Mouse (Mus musculus) embryonic fibroblast, embryonic 13.5 days (primary cell): ENCODE results near the gene Orm1. TPM values are rescaled to one million over a fixed set of nuclear protein-coding genes. Genes with fewer than 3 reads are reported as not detected.

Experiments used
- H3K27ac ChIP-seq: 2 replicates; pipeline ENCODE4 v1.5.1; 2012; ENCODE audit warnings: low read length, control low read depth, inconsistent platforms; ENCODE audit not compliant: insufficient read depth
- H3K4me1 ChIP-seq: 2 replicates; pipeline ENCODE4 v1.6.1; 2011; ENCODE audit warnings: low read length; ENCODE audit not compliant: control insufficient read depth, insufficient read depth
- H3K4me3 ChIP-seq: 2 replicates; pipeline ENCODE4 v1.5.1; 2011; ENCODE audit warnings: mild to moderate bottlenecking, control low read depth, low read length; ENCODE audit not compliant: insufficient read depth
- CTCF ChIP-seq: IDR thresholded peaks from 2 replicates; pipeline ENCODE4 v1.5.1; 2011; ENCODE audit warnings: mild to moderate bottlenecking, control low read depth, low read length, moderate library complexity, borderline replicate concordance; ENCODE audit not compliant: insufficient read depth
- POLR2A ChIP-seq: IDR thresholded peaks from 2 replicates; pipeline ENCODE4 v1.6.1; 2011; ENCODE audit warnings: low read depth, mild to moderate bottlenecking, control low read depth, low read length, moderate library complexity
- polyA plus RNA-seq: library from polyadenylated mRNA; stranded (reverse); fragments of >200 nt; gene quantifications from 2 replicates; pipeline ENCODE4 v1.2.4, GENCODE M21; 2011; ENCODE audit warnings: low read depth; ENCODE audit not compliant: missing spikeins, insufficient read length

Gene Orm1
- polyA plus RNA-seq, 1 experiment: not detected

- H3K4me1 ChIP-seq: no peaks in the 10 kb centered on the region
- no peak overlapping the region for H3K4me3 ChIP-seq
- no peak overlapping the region for H3K27ac ChIP-seq
- TF ChIP-seq CTCF (no peak), POLR2A (no peak)
Observed at GRCm38 (mm10) chr4:63382676-63383369, 38.5 kb downstream of the Orm1 start.

GRCm38 (mm10) chr4:63383474-63383873, 39.1 kb downstream of the Orm1 start:
- Histone ChIP-seq H3K27ac (no peak overlapping the region), H3K4me3 (no peak overlapping the region), H3K4me1 (no peaks in the 10 kb centered on the region)
- TF ChIP-seq CTCF: no peak
- no peak for TF ChIP-seq POLR2A

GRCm38 (mm10) chr4:63384262-63384661, 39.9 kb downstream of the Orm1 start:
- Histone ChIP-seq H3K4me3 (no peak overlapping the region), H3K27ac (no peak overlapping the region), H3K4me1 (no peaks in the 10 kb centered on the region)
- no peak for TF ChIP-seq CTCF
- no peak for TF ChIP-seq POLR2A

GRCm38 (mm10) chr4:63385253-63385652, 40.9 kb downstream of the Orm1 start:
- TF ChIP-seq POLR2A (no peak), CTCF (no peak)
- Histone ChIP-seq H3K27ac (no peak overlapping the region), H3K4me3 (no peak overlapping the region), H3K4me1 (no peaks in the 10 kb centered on the region)

GRCm38 (mm10) chr4:63385784-63386183, 41.4 kb downstream of the Orm1 start:
- TF ChIP-seq POLR2A: no peak
- TF ChIP-seq CTCF: no peak

GRCm38 (mm10) chr4:63388029-63388428, 43.7 kb downstream of the Orm1 start:
- Histone ChIP-seq H3K4me3 (no peak overlapping the region), H3K27ac (no peak overlapping the region), H3K4me1 (no peaks in the 10 kb centered on the region)
- TF ChIP-seq CTCF (no peak), POLR2A (no peak)

More at GRCm38 (mm10) chr4:63385784-63386183, 41.4 kb downstream of the Orm1 start:
- no peak overlapping the region for H3K27ac ChIP-seq
- H3K4me3 ChIP-seq: no peak overlapping the region
- no peaks in the 10 kb centered on the region for H3K4me1 ChIP-seq

- H3K27ac ChIP-seq: no peak overlapping the region
- no peaks in the 10 kb centered on the region for H3K4me1 ChIP-seq
- no peak overlapping the region for H3K4me3 ChIP-seq
- TF ChIP-seq POLR2A (no peak), CTCF (no peak)
Observed at GRCm38 (mm10) chr4:63389121-63389886, 44.9 kb downstream of the Orm1 start.

- TF ChIP-seq POLR2A (no peak), CTCF (no peak)
- no peaks in the 10 kb centered on the region for H3K4me1 ChIP-seq
- H3K27ac ChIP-seq: no peak overlapping the region
- H3K4me3 ChIP-seq: no peak overlapping the region
Observed at GRCm38 (mm10) chr4:63389887-63390528, 45.6 kb downstream of the Orm1 start.

- Histone ChIP-seq H3K4me3 (no peak overlapping the region), H3K27ac (no peak overlapping the region), H3K4me1 (no peaks in the 10 kb centered on the region)
- TF ChIP-seq CTCF (no peak), POLR2A (no peak)
Observed at GRCm38 (mm10) chr4:63391322-63391721, 47.0 kb downstream of the Orm1 start.

Other genes starting within 250 kb of the Orm1 start
- not detected in 2 replicates for gene Ambp, start 189.8 kb upstream of the Orm1 start, polyA plus RNA-seq
- not detected in 2 replicates for gene Kif12, start 172.4 kb upstream of the Orm1 start, polyA plus RNA-seq
- 11.8 and 18.2 TPM in 2 replicates for gene Col27a1, start 130.6 kb upstream of the Orm1 start, polyA plus RNA-seq
- gene Orm3, start 11.6 kb downstream of the Orm1 start, polyA plus RNA-seq: not detected in 2 replicates
- not detected in 2 replicates for gene Orm2, start 17.9 kb downstream of the Orm1 start, polyA plus RNA-seq
- gene Akna, start 58.8 kb downstream of the Orm1 start, polyA plus RNA-seq: 4.0 and 6.7 TPM in 2 replicates
- 6.1 and 7.5 TPM in 2 replicates for gene Whrn, start 151.4 kb downstream of the Orm1 start, polyA plus RNA-seq
- 181 and 213 TPM in 2 replicates for gene Atp6v1g1, start 200.2 kb downstream of the Orm1 start, polyA plus RNA-seq
- gene Tmem268, start 214.2 kb downstream of the Orm1 start, polyA plus RNA-seq: 4.8 and 5.2 TPM in 2 replicates